Mouse (Mus musculus): Measurements from ENCODE around the gene Tldc1. TPM values are rescaled to one million over a fixed set of nuclear protein-coding genes. Genes with fewer than 3 reads are reported as not detected.
A peak's percentile ranks its signal among the peaks of the same experiment; 100 is the strongest.

Gene Tldc1
- total RNA-seq, 2 experiments from 2014 or later = 11.4 to 11.5 TPM

GRCm38 (mm10) chr8:119732072-119732471 is 46.1 kb downstream of the Tldc1 start:
- DNase-seq = no peak
- intact Hi-C loops (cut with DNase I) = no loop called here

- DNase-seq = no peak
- intact Hi-C loops (cut with DNase I) = no loop called here
Measured at GRCm38 (mm10) chr8:119728351-119728895, 49.8 kb downstream of the Tldc1 start.

- intact Hi-C loops (cut with DNase I) = no loop called here
- DNase-seq = no peak
Measured at GRCm38 (mm10) chr8:119727093-119727492, 51.1 kb downstream of the Tldc1 start.

GRCm38 (mm10) chr8:119724596-119724995 is 53.6 kb downstream of the Tldc1 start:
- intact Hi-C loops (cut with DNase I) = no loop called here
- no peak for DNase-seq

- DNase-seq = no peak
- intact Hi-C loops (cut with DNase I) = no loop called here
Measured at GRCm38 (mm10) chr8:119723676-119724075, 54.5 kb downstream of the Tldc1 start.

GRCm38 (mm10) chr8:119722348-119722747 is 55.9 kb downstream of the Tldc1 start:
- intact Hi-C loops (cut with DNase I) = no loop called here
- no peak for DNase-seq

- DNase-seq = no peak
- intact Hi-C loops (cut with DNase I) = no loop called here
Measured at GRCm38 (mm10) chr8:119719011-119719501, 59.2 kb downstream of the Tldc1 start.

GRCm38 (mm10) chr8:119717765-119718164 is 60.5 kb downstream of the Tldc1 start:
- intact Hi-C loops (cut with DNase I) = no loop called here
- peak in 1 of 2 experiments; percentile 44 for DNase-seq

GRCm38 (mm10) chr8:119716730-119717299 is 61.4 kb downstream of the Tldc1 start:
- no peak for DNase-seq
- intact Hi-C loops (cut with DNase I) = no loop called here

- peak; percentile 55 to 57 for DNase-seq
- intact Hi-C loops (cut with DNase I) = no loop called here
Measured at GRCm38 (mm10) chr8:119715221-119715620, 63.0 kb downstream of the Tldc1 start.

- intact Hi-C loops (cut with DNase I) = no loop called here
- no peak for DNase-seq
Measured at GRCm38 (mm10) chr8:119713421-119713820, 64.8 kb downstream of the Tldc1 start.

- DNase-seq = peak in 1 of 2 experiments; percentile 46
- intact Hi-C loops (cut with DNase I) = no loop called here
Measured at GRCm38 (mm10) chr8:119712226-119712625, 66.0 kb downstream of the Tldc1 start.

Other genes with a start within 250 kb of the Tldc1 start
- 10 to 100 TPM; 66.8 to 67.7 TPM for gene Mbtps1, start 219.7 kb downstream of the Tldc1 start, total RNA-seq (2021)
- 10 to 100 TPM; 17.6 to 18.2 TPM for gene Hsdl1, start 203.2 kb downstream of the Tldc1 start, total RNA-seq (2021)
- not detected for gene Dnaaf1, start 203.2 kb downstream of the Tldc1 start, total RNA-seq (2021)
- gene Taf1c, start 173.2 kb downstream of the Tldc1 start, total RNA-seq (2021) = 1 to 10 TPM; 3.9 to 4.7 TPM
- gene Adad2, start 165.7 kb downstream of the Tldc1 start, total RNA-seq (2021) = not detected
- under 1 TPM in 1 of 2 experiments, not detected in 1; 0.10 TPM for gene Kcng4, start 142.7 kb downstream of the Tldc1 start, total RNA-seq (2021)
- gene Wfdc1, start 112.1 kb downstream of the Tldc1 start, total RNA-seq (2021) = 10 to 100 TPM; 45.0 to 47.4 TPM
- gene Atp2c2, start 78.4 kb downstream of the Tldc1 start, total RNA-seq (2021) = not detected
- gene Cotl1, start 62.1 kb upstream of the Tldc1 start, total RNA-seq (2021) = 10 to 100 TPM; 39.4 to 44.2 TPM
- 1 to 10 TPM; 4.1 to 5.4 TPM for gene Klhl36, start 83.8 kb upstream of the Tldc1 start, total RNA-seq (2021)
- 10 to 100 TPM; 57.2 to 69.2 TPM for gene Usp10, start 131.9 kb upstream of the Tldc1 start, total RNA-seq (2021)
- gene Gm20388, start 132.4 kb upstream of the Tldc1 start, total RNA-seq (2021) = 1 to 10 TPM; 2.0 to 2.2 TPM
- 10 to 100 TPM; 10.6 to 14.8 TPM for gene Crispld2, start 214.0 kb upstream of the Tldc1 start, total RNA-seq (2021)